Mouse (Mus musculus): ENCODE results near the gene Hspa4. TPM values are rescaled to one million over a fixed set of nuclear protein-coding genes. Genes with fewer than 3 reads are reported as not detected.

The Hspa4 gene
- polyA plus RNA-seq, 1 experiment from 2014 or later: 41.4 TPM

- DNase-seq (no peak), ATAC-seq (no peak)
- Histone ChIP-seq H3K4me2 (ENCODE audit: low read depth, low read length) (no peak overlapping the region), H3K9me3 (ENCODE audit: low read length) (no peaks in the 10 kb centered on the region), H3K9ac (replicated peaks) (no peak overlapping the region), H3K27ac (ENCODE audit: low read depth) (no peak overlapping the region), H3K4me1 (ENCODE audit: insufficient read depth) (no peaks in the 10 kb centered on the region), H3K36me3 (replicated peaks; ENCODE audit: insufficient read depth, low read length) (no peaks in the 10 kb centered on the region), H3K4me3 (ENCODE audit: low read depth, low read length) (no peak overlapping the region), H3K27me3 (ENCODE audit: insufficient read depth, low read length) (no peaks in the 10 kb centered on the region)
- TF ChIP-seq EP300 (IDR thresholded peaks at IDR 0.05; ENCODE audit: low read depth) (no peak), CTCF (IDR thresholded peaks at IDR 0.05; ENCODE audit: low read depth) (no peak)
- 79% methylated on average over 5 of the region's 5 CpGs for WGBS (ENCODE audit: insufficient replicate concordance)
These were observed 50.6 kb downstream of the Hspa4 start for GRCm38 (mm10) chr11:53249686-53250085.

- TF ChIP-seq CTCF (IDR thresholded peaks at IDR 0.05; ENCODE audit: low read depth): no peak
- H3K27ac ChIP-seq (ENCODE audit: low read depth): no peak overlapping the region
- H3K4me2 ChIP-seq (ENCODE audit: low read depth, low read length): no peak overlapping the region
- no peaks in the 10 kb centered on the region for H3K27me3 ChIP-seq (ENCODE audit: insufficient read depth, low read length)
- no peak for DNase-seq
- no peak overlapping the region for H3K4me3 ChIP-seq (ENCODE audit: low read depth, low read length)
- H3K9ac ChIP-seq (replicated peaks): no peak overlapping the region
- no peaks in the 10 kb centered on the region for H3K36me3 ChIP-seq (replicated peaks; ENCODE audit: insufficient read depth, low read length)
- WGBS (ENCODE audit: insufficient replicate concordance): 38% methylated on average over 2 of the region's 2 CpGs
- ATAC-seq: no peak
- no peaks in the 10 kb centered on the region for H3K9me3 ChIP-seq (ENCODE audit: low read length)
- H3K4me1 ChIP-seq (ENCODE audit: insufficient read depth): no peaks in the 10 kb centered on the region
These were observed 54.7 kb downstream of the Hspa4 start for GRCm38 (mm10) chr11:53245561-53245960.

GRCm38 (mm10) chr11:53243199-53243598 lies 57.1 kb downstream of the Hspa4 start:
- Histone ChIP-seq H3K36me3 (replicated peaks; ENCODE audit: insufficient read depth, low read length) (no peaks in the 10 kb centered on the region), H3K27me3 (ENCODE audit: insufficient read depth, low read length) (no peaks in the 10 kb centered on the region), H3K4me3 (ENCODE audit: low read depth, low read length) (no peak overlapping the region), H3K4me1 (ENCODE audit: insufficient read depth) (no peaks in the 10 kb centered on the region), H3K9ac (replicated peaks) (no peak overlapping the region), H3K27ac (ENCODE audit: low read depth) (no peak overlapping the region), H3K9me3 (ENCODE audit: low read length) (no peaks in the 10 kb centered on the region), H3K4me2 (ENCODE audit: low read depth, low read length) (no peak overlapping the region)
- TF ChIP-seq EP300 (IDR thresholded peaks at IDR 0.05; ENCODE audit: low read depth) (no peak), CTCF (IDR thresholded peaks at IDR 0.05; ENCODE audit: low read depth) (peak; percentile 64)
- WGBS (ENCODE audit: insufficient replicate concordance): 56% methylated on average over 11 of the region's 11 CpGs
- no peak for DNase-seq
- no peak for ATAC-seq

DNA sequence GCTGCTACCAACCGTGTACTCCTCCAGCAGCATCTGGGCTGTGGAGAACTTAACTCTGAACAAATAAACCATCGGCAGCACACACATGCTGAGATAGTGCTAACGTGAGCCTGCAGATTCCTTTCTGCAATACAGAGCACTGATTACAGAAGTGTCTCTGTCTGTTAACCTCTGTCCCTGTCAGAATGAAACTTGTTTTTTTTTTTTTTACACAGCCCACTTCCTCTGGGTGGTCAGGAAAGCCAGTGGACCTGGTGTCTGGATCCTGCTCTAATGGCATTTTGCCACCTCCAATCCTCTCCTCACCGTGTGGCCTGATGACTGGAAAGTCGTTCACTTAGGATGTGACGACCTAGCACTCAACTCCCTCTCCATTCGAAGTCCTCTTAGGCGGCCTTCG lies 66.7 kb downstream of the Hspa4 start:
- DNase-seq (no peak), ATAC-seq (no peak)
- H3K4me1 ChIP-seq (ENCODE audit: insufficient read depth): no peaks in the 10 kb centered on the region
- H3K9me3 ChIP-seq (ENCODE audit: low read length): peaks cover 5% of the 10 kb centered on the region; the same call in 1 of the 2 replicates
- no peaks in the 10 kb centered on the region for H3K36me3 ChIP-seq (replicated peaks; ENCODE audit: insufficient read depth, low read length)
- H3K4me3 ChIP-seq (ENCODE audit: low read depth, low read length): no peak overlapping the region
- no peaks in the 10 kb centered on the region for H3K27me3 ChIP-seq (ENCODE audit: insufficient read depth, low read length)
- TF ChIP-seq CTCF (IDR thresholded peaks at IDR 0.05; ENCODE audit: low read depth) (no peak), EP300 (IDR thresholded peaks at IDR 0.05; ENCODE audit: low read depth) (no peak)
- WGBS (ENCODE audit: insufficient replicate concordance): 56% methylated on average over 9 of the region's 9 CpGs
- H3K4me2 ChIP-seq (ENCODE audit: low read depth, low read length): no peak overlapping the region
- H3K27ac ChIP-seq (ENCODE audit: low read depth): no peak overlapping the region
- H3K9ac ChIP-seq (replicated peaks): no peak overlapping the region

- no peak for TF ChIP-seq EP300 (IDR thresholded peaks at IDR 0.05; ENCODE audit: low read depth)
- TF ChIP-seq CTCF (IDR thresholded peaks at IDR 0.05; ENCODE audit: low read depth): no peak
- 87% methylated on average over 5 of the region's 5 CpGs for WGBS (ENCODE audit: insufficient replicate concordance)
- Histone ChIP-seq H3K27ac (ENCODE audit: low read depth) (no peak overlapping the region), H3K4me2 (ENCODE audit: low read depth, low read length) (no peak overlapping the region), H3K4me3 (ENCODE audit: low read depth, low read length) (no peak overlapping the region), H3K9me3 (ENCODE audit: low read length) (no peaks in the 10 kb centered on the region; the same call in 1 of the 2 replicates), H3K9ac (replicated peaks) (no peak overlapping the region), H3K4me1 (ENCODE audit: insufficient read depth) (no peaks in the 10 kb centered on the region), H3K36me3 (replicated peaks; ENCODE audit: insufficient read depth, low read length) (no peaks in the 10 kb centered on the region), H3K27me3 (ENCODE audit: insufficient read depth, low read length) (no peaks in the 10 kb centered on the region)
- DNase-seq (no peak), ATAC-seq (no peak)
These were observed 68.4 kb downstream of the Hspa4 start for GRCm38 (mm10) chr11:53231836-53232235.

GRCm38 (mm10) chr11:53229011-53229410 lies 71.2 kb downstream of the Hspa4 start:
- Histone ChIP-seq H3K27ac (ENCODE audit: low read depth) (no peak overlapping the region), H3K4me3 (ENCODE audit: low read depth, low read length) (no peak overlapping the region), H3K9me3 (ENCODE audit: low read length) (no peaks in the 10 kb centered on the region), H3K4me2 (ENCODE audit: low read depth, low read length) (no peak overlapping the region), H3K36me3 (replicated peaks; ENCODE audit: insufficient read depth, low read length) (no peaks in the 10 kb centered on the region), H3K9ac (replicated peaks) (no peak overlapping the region), H3K27me3 (ENCODE audit: insufficient read depth, low read length) (no peaks in the 10 kb centered on the region), H3K4me1 (ENCODE audit: insufficient read depth) (no peaks in the 10 kb centered on the region)
- no peak for ATAC-seq
- no peak for DNase-seq
- TF ChIP-seq EP300 (IDR thresholded peaks at IDR 0.05; ENCODE audit: low read depth): no peak
- TF ChIP-seq CTCF (IDR thresholded peaks at IDR 0.05; ENCODE audit: low read depth): no peak
- 86% methylated on average over 3 of the region's 3 CpGs for whole genome bisulfite sequencing (ENCODE audit: insufficient replicate concordance)

- WGBS (ENCODE audit: insufficient replicate concordance): 82% methylated on average over 9 of the region's 9 CpGs
- Histone ChIP-seq H3K36me3 (replicated peaks; ENCODE audit: insufficient read depth, low read length) (no peaks in the 10 kb centered on the region), H3K4me3 (ENCODE audit: low read depth, low read length) (no peak overlapping the region), H3K27me3 (ENCODE audit: insufficient read depth, low read length) (no peaks in the 10 kb centered on the region), H3K9me3 (ENCODE audit: low read length) (no peaks in the 10 kb centered on the region), H3K4me1 (ENCODE audit: insufficient read depth) (no peaks in the 10 kb centered on the region), H3K27ac (ENCODE audit: low read depth) (no peak overlapping the region), H3K9ac (replicated peaks) (no peak overlapping the region), H3K4me2 (ENCODE audit: low read depth, low read length) (no peak overlapping the region)
- TF ChIP-seq EP300 (IDR thresholded peaks at IDR 0.05; ENCODE audit: low read depth) (no peak), CTCF (IDR thresholded peaks at IDR 0.05; ENCODE audit: low read depth) (no peak)
- DNase-seq: no peak
- no peak for ATAC-seq
These were observed 89.4 kb downstream of the Hspa4 start for GRCm38 (mm10) chr11:53210876-53211275.

Other genes starting within 250 kb of the Hspa4 start
- 6.0 and 7.4 TPM in 2 replicates for gene Zcchc10, start 24.2 kb upstream of the Hspa4 start, polyA plus RNA-seq (2015; fragmentation: Nextera tagmentation; extraction: Ambion mirVana)
- gene Aff4, start 50.4 kb upstream of the Hspa4 start, polyA plus RNA-seq (2015; fragmentation: Nextera tagmentation; extraction: Ambion mirVana): 9.1 and 12.4 TPM in 2 replicates
- gene Leap2, start 122.7 kb upstream of the Hspa4 start, polyA plus RNA-seq (2015; fragmentation: Nextera tagmentation; extraction: Ambion mirVana): 198 and 209 TPM in 2 replicates
- gene Uqcrq, start 130.4 kb upstream of the Hspa4 start, polyA plus RNA-seq (2015; fragmentation: Nextera tagmentation; extraction: Ambion mirVana): 1,453 and 1,461 TPM in 2 replicates
- gene Gdf9, start 130.6 kb upstream of the Hspa4 start, polyA plus RNA-seq (2015; fragmentation: Nextera tagmentation; extraction: Ambion mirVana): 0.15 and 0.18 TPM in 2 replicates
- gene Gm10447, start 156.7 kb upstream of the Hspa4 start, polyA plus RNA-seq (2015; fragmentation: Nextera tagmentation; extraction: Ambion mirVana): 0.06 and 0.25 TPM in 2 replicates
- 5.5 TPM in 2 replicates for gene Shroom1, start 156.7 kb upstream of the Hspa4 start, polyA plus RNA-seq (2015; fragmentation: Nextera tagmentation; extraction: Ambion mirVana)
- not detected in 2 replicates for gene Gm9837, start 170.0 kb upstream of the Hspa4 start, polyA plus RNA-seq (2015; fragmentation: Nextera tagmentation; extraction: Ambion mirVana)
- gene Gm9945, start 179.7 kb upstream of the Hspa4 start, polyA plus RNA-seq (2015; fragmentation: Nextera tagmentation; extraction: Ambion mirVana): 0.15 and 0.31 TPM in 2 replicates
- 7.4 and 7.9 TPM in 2 replicates for gene Sowaha, start 179.8 kb upstream of the Hspa4 start, polyA plus RNA-seq (2015; fragmentation: Nextera tagmentation; extraction: Ambion mirVana)
- gene Sept8, start 218.8 kb upstream of the Hspa4 start, polyA plus RNA-seq (2015; fragmentation: Nextera tagmentation; extraction: Ambion mirVana): 6.2 and 7.2 TPM in 2 replicates

All from liver, postnatal 0 days (tissue).